Mouse (Mus musculus) gastrocnemius, adult 8-10 months (tissue): ENCODE results near the gene Nprl3. TPM values are rescaled to one million over a fixed set of nuclear protein-coding genes. Genes with fewer than 3 reads are reported as not detected.
"Not testable (repeated sequence)": the region's sequence is repeated elsewhere in the genome, so short reads cannot be mapped to it uniquely, and the experiment has no call there.

Experiments
- DNase-seq, 2 experiments: peaks; one replicate each; pipeline ENCODE4 v3.0.0; 2022; ENCODE audit warnings: low spot score in 2 of 2
- total RNA-seq, 4 experiments: library from RNA; stranded (reverse); gene quantifications; 2 replicates each; pipeline ENCODE4 v1.2.4; 2022

Nprl3 gene
- total RNA-seq, 4 experiments from 2014 or later: 22.9 to 27.2 (median 24.6) TPM

- not testable (repeated sequence) for DNase-seq
Observed at GRCm38 (mm10) chr11:32284582-32284981, 17.1 kb upstream of the Nprl3 start.

DNA sequence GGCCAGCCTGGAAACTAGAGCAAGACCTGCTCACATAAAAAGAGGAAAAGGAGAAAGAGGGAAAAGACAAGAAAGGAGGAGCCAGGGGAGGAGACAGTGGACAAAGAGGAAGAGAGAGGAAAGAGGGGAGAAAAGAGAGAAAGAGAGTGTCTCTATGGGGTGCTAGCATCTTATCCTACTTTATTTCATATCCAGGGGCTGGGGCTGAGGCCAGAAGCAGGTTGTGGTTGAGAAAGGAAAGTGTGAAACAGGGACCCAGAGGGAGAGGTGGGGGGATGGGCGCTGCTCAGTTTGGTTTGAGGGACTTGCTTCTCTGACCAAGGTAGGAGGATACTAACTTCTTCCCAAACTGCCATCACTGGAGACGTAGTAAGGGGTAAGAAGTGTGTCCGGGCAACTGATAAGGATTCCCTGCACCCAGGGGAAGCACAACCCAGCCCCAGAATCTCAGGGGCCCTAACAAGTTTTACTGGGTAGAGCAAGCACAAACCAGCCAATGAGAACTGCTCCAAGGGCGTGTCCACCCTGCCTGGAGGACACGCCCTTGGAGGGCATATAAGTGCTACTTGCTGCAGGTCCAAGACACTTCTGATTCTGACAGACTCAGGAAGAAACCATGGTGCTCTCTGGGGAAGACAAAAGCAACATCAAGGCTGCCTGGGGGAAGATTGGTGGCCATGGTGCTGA is 15.7 kb upstream of the Nprl3 start, which contains the start of gene Hba-a1:
Gene Hba-a1 (plus strand): TSS at position 421 of the 687 bp plus-strand sequence.
- DNase-seq: not testable (repeated sequence)

DNA sequence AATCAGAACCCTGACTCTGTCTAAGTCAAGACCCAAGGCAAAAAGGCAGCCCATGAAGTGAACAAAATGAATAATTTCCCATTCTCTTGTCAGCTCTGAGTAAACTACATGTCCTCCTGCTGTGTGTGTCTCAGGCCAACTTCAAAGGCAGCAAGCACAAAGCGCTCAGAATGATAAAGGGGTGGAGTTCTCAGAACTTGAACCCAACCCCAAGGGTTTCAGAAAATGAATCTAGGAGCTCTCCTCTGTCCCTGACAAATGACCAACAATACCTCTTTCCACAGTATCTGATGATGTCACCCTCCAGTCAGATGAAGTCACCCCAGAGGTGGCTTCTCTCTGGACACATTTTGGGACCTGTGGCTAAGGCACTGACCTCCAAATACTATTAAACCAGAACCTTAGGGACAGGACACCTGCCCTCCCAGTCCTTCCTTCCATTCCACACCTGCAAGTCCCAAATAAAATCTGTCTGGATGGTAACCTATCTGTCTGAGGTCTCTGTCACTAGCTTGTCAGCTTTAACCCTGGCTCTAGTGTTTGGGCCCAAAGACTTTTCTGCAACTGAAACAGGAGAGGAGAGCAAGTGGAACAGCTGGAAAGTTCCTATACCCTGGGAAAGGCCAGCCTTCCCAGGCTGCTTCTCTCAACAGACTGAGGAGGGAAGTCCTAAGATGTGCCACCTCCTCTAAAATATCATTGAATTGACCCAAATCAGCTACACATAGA is 14.1 kb upstream of the Nprl3 start:
- no peak for DNase-seq

DNA sequence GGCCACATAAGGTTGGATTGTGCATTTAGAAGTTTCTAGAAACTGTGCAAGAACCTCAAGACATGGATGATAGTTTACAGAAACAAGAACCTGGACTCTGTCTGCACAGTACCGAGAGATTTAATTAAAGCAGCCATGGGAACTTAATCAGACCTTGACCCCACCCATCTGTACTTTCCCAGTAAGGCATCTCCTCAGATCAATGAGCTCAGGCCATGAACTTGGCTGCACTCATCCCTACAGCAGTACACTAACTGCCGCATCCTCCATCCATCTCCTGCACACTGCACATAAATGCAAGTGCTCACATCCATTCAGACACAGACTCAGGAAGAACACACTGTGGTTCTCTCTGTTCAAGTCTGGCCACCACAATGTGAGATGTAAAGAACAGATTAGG is 13.1 kb upstream of the Nprl3 start:
- DNase-seq: no peak

DNA sequence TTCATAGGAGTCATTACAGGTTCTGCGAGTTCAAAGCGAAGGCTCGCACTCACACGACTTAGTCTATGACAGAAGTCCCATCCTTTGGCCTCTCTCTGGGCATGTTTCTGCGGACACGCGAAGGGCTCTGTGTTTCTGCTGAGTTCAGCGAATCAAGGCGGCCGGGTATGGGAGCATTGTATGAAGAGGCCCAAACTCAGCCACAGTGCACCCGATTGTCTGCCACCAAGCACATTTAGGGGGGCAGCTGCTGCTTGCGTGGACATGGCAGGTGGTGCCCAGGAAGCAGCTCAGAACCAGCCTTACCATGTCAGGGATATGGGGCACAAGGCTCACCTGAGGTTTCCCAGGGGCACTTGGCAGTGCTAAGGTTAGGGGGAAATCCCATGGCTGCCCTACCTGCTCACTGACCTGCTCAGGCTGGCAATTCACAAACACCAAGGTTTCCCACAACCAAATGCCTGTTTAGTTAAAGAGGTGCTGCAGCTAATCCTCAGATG is 11.0 kb upstream of the Nprl3 start:
- no peak for DNase-seq

GRCm38 (mm10) chr11:32277736-32278457 is 10.4 kb upstream of the Nprl3 start:
- DNase-seq: no peak

- no peak for DNase-seq
Observed at GRCm38 (mm10) chr11:32276347-32276746, 8.8 kb upstream of the Nprl3 start, which contains the start of gene Hba-x. TSS of gene Hba-x (plus strand) at chr11:32276400.

- no peak for DNase-seq
Observed at GRCm38 (mm10) chr11:32271178-32271577, 3.7 kb upstream of the Nprl3 start.

GRCm38 (mm10) chr11:32268952-32269351 is 1.4 kb upstream of the Nprl3 start:
- no peak for DNase-seq

- no peak for DNase-seq
Observed at GRCm38 (mm10) chr11:32267964-32268363, 457 bp upstream of the Nprl3 start.

DNA sequence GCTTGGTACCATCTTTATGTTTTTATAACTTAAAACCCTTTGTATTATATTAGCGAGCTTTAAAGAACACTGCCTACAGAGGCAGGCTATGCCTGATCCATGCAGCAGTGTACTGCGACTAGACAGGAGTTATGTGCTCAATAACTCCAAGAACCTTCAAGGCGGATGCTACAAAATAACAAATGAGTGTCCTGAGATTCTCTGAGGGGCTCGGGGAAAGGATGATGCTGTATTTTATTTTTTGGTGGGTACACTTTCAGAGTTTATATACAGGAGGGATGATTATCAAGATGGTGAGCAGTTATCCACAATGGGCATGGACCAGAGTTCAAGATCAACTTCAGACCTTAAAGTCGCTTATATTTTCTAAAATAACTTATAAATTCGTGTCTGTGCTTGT is 731 bp downstream of the Nprl3 start:
- no peak for DNase-seq

- no peak for DNase-seq
Observed at GRCm38 (mm10) chr11:32266194-32266593, 1.3 kb downstream of the Nprl3 start.

DNA sequence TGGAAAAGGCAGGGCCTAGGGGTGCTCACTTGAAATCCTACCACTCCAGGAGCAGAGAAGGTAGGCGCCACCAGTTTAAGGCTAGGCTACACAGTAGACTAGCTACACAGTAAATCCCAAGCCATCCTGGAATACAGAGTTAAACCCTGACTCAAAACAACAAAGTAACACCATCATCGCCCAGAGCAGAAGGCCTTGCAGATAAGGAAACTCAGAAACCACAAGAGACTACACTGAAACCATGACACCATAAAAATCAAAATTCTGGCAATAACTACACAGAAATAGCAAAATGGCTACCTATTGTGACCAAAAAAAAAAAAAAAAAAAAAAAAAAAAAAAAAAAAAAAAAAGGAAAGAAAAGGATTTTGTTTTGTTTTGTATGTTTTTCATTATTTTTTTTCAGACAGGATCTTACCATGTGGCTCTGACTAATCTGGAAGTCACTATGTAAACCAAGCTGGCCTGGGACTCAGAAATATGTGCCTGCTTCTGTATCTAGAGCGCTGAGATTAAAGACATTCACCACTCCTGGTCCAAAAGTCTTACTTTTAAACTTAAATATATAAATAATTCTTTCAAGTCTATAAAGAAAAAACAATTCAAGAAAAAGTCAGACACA is 2.3 kb downstream of the Nprl3 start:
- DNase-seq: no peak

DNA sequence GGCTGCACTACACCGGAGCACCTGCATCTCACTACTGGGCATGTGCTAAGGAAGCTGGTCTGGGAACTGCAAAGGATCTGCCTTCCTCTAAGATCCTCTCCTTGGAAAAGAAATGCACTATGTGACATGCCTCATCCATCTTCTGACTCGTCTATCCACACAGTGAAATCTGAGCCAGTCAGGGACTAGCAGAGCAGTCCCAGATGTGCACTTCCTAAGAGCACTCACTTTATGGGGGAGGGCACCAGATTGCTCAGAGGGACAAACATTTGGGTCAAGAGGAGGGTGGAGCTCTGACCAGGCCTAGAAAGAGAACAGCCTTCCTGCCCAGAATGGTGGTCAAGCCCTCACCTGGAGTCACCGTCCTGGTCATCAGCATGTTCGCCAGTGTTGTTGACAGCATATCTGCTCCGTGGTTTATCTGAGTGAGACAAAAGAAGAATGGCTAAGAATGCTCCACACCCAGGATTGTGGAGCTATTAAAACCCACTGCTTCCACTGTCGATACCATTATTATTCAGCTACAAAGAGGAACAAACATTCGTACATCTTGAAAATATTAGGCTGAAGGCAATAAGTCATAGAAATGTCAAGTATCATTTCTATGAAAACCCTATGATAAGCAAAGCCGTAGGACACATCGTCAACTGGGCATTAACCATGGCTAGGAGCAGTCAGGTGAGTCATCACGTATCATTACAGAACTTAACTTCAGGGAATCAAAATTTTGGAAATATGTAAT is 4.7 kb downstream of the Nprl3 start:
- DNase-seq: no peak

- DNase-seq: no peak
Observed at GRCm38 (mm10) chr11:32256566-32256965, 10.9 kb downstream of the Nprl3 start.

DNA sequence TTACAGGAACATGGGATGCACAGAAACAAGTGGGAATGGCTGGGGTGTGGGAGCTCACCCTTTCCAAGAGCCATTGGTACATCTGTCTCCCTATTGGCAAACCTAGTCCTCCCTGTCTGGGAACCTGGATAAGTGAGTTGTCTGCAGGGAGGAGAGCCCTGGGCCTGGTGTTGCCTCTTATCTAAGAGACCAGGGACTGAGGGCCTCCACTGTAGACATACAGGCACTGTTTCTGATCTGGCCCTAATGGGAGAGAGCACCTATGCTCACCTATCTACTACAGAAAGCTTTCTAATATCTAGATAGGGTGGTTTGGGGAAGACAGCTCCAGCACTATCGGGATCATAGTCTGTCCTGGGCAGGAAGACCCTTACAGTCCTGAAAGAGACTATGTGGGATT is 11.4 kb downstream of the Nprl3 start:
- DNase-seq: no peak

DNA sequence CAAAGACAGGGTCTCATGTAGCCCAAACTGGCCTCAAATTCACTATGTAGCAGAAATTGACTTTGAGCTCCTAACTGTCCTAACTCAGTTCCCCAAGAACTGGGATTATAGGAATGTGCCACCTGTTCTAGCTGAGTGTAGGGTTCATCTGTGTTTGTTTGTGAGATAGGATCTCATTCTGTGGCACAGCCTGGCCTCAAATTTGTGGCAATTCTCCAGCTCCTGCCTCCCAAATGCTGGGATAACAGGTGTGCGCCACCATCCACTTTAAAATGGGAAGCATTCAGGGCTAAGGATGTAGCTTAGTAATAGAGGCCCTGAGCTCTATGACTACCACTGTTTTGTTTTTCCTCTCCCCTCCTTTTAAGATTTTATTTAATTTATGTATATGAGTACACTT is 14.4 kb downstream of the Nprl3 start:
- DNase-seq: no peak

- DNase-seq: no peak
Observed at GRCm38 (mm10) chr11:32250880-32251763, 16.4 kb downstream of the Nprl3 start.

GRCm38 (mm10) chr11:32248350-32248749 is 19.2 kb downstream of the Nprl3 start:
- DNase-seq: no peak

DNA sequence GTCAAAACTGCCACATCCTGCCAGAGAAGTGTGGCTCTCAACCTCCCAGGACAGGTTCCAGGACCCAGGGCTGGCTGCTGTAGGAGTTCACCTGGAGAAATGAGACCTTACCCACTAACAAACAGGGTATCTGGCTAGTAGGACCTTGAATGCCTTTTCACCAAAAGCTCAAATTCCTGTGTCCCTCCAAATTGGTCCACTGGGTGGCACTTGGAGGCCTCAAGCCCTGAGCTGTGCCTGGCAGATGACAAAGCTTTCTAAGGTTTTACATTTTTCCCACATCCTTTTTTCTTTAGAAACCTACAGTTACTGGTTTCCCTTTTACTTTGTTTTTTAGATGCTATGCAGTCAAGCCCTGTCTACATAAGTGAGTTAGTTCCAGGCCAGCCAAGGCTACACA is 20.4 kb downstream of the Nprl3 start:
- no peak for DNase-seq
